Mouse (Mus musculus) embryonic stem cell, embryonic (primary cell): ENCODE data around the gene Aqp6.

Experiments
- CTCF ChIA-PET, 4 experiments: fragments of 300-600 bp in 2 of 4; fragments of 350-600 bp in 2 of 4; sonication (Branson Sonifier 250); formaldehyde crosslinking; loops; one replicate each; lab custom pipeline; 2022; ENCODE audit warnings: inconsistent platforms in 2 of 4; lab: Charles Lee
- POLR2A ChIA-PET, 4 experiments: fragments of 300-600 bp in 2 of 4; fragments of 350-600 bp in 2 of 4; sonication (Branson Sonifier 250); formaldehyde crosslinking; loops; one replicate each; lab custom pipeline; 2022; ENCODE audit warnings: antibody characterized with exemption in 4 of 4, inconsistent platforms in 1 of 4; lab: Charles Lee

The Aqp6 gene

DNA sequence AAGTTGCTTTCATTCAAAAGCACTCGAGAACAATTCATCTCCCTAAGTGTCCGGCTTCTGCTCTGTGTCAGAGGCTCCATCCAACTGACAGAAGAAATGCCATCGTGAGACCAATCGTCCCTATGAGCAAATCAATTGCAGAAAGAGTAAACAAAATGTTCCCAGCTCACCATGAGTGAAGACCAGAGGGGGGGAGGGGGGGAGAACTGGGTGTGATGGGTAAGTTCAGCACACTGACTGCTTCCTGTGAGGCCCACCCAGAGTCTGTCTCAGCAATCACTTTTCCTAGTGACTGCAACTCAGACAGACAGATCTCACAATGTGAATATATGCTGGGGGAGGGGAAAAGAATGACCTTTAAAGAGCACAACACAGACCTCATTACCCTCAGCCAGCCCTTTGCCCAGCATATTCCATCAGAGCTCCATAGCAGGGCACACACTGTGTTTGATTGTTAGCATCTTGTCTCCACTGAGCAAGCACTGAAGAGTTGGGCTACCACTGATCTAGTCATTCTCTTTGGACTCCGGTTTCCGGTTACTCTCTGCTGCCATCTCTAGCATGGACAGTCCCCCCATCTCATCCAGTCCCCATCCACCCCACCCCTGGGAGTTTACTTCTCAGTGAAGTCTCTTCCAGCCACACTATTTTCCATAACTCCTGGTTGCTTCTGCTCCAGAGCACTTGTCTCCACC, 48.0 kb downstream of the Aqp6 start:
- POLR2A ChIA-PET = interaction anchor here in 3 of 4 experiments (0.5 to 13.2 kb wide), 13 partner anchors 8 to 324 kb away, joined by 3 to 107 read pairs (median 4); partner anchors contain the start of gene Asic1 (in 1 of the 3)
- CTCF ChIA-PET = interaction anchor here in 3 of 4 experiments (0.6 to 1.2 kb wide), 5 partner anchors 9 to 44 kb away, joined by 3 to 4 read pairs (median 3); no protein-coding TSS in a partner anchor

DNA sequence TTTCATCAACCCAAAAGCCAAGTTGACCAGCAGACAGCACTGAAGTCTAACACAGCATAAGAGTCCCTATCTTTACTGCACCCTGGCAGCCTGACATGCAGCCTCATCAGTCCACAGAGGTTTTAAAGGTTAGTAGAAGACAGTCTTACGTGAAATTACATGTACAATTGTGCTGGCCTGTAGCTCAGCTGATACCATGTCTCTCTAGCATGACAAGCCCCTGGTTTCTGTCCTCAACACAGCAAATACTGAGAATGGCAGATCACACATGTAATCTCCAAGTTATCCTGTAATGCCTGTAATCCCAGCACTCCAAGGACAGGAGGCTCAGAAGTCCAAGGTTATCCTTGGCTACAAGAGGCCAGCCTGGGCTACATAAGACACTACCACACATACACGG, 49.1 kb downstream of the Aqp6 start:
- POLR2A ChIA-PET = interaction anchor here (0.6 to 13.2 kb wide), 23 partner anchors 8 to 1086 kb away, joined by 3 to 107 read pairs (median 4); partner anchors contain the start of genes Asic1 (in 1 of the 4) and Cox14 (in 1 of the 4)
- CTCF ChIA-PET = interaction anchor here in 3 of 4 experiments (0.6 to 2.7 kb wide), 3 partner anchors 19 to 224 kb away, joined by 3 to 11 read pairs (median 4); no protein-coding TSS in a partner anchor

DNA sequence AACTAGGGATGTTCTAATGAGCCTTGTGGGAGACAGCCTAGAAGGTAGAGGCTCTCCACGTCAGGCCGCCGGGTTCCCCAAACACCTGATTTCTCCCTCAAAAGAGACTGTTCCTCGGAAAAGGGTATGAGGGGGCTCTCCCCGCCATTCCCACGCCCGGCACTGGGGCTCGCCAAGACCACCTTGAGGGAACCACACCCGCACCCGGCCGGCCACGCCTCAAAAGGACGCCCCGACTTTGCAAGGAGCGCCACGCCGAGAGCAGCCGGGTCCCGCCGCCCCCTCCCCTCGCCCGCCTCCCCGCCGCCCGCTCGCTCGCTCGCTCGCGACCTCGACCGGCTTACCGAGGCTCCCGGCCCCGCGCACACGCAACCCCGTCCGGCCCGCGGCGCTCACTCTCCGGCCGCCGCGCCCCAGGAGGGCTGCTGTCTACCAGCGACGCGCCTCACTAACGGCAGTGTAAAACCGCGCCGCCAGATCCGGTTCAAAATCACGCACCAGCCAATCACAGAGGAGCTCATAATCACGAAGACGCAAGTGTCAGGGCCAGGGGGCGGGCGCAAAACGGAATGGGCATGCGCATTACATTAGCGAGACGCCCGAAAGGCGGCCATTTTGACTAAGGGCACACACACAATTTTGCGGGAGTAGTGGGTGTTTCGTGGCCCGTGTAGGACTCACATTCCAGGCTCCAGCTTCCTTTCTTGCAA, 50.1 kb downstream of the Aqp6 start, which contains the start of gene Racgap1:
Racgap1 (minus strand) TSS at position 494 of the 710 bp plus-strand sequence.
- POLR2A ChIA-PET = interaction anchor here (0.6 to 13.2 kb wide), 77 partner anchors 9 to 1150 kb away, joined by 3 to 107 read pairs (median 4); partner anchors contain the start of genes Cox14 (in 2 of the 4), Asic1 (in 1 of the 4), Bcdin3d (in 1 of the 4) and Dazap2 (in 1 of the 4)
- CTCF ChIA-PET = interaction anchor here (0.6 to 4.1 kb wide), 26 partner anchors 9 to 602 kb away, joined by 3 to 20 read pairs (median 4); partner anchors contain the start of genes Cox14 (in 2 of the 4), Asic1 (in 1 of the 4) and Gm17349 (in 1 of the 4)

DNA sequence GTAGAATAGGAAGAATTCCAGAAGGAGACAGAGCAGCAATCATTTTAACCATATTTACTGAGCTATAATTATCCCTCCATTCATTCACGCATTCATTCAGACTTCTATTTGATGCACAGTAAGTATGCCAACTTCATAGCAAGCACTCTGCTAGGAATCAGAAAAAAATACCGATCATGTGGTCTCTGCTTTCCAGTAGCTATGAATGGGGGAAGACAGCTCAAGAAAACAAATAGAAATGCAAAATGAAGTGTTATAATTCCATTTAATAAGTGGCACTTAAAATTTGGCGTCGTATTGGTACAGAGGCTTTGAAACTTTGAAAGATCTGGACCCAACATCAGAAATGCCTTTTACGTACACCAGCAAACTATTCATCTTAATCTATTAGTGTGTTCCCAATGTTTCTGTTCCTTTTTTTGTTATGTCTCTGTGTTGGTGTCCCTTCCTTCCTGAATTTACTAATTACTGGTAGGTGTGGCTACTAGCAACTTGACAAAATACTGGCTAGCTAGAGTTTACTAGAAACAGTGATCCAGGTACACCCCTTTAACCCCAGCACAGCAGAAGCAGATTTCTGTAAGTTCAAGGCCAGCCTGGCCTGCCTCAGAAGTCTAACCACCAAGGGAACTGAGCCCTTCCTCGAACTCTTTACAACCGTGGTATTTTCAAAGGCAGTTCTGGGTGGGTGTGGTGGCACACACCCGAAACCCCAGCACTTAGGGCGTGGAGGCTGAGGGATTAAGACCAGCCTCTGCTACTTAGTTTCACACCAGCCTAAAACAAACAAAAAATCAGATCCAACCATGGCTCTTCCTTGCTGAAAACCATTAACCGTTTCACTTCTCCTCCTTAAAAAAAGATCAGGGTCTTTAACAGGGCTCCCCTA, 51.0 kb downstream of the Aqp6 start:
- CTCF ChIA-PET = interaction anchor here (0.6 to 4.1 kb wide), 24 partner anchors 10 to 723 kb away, joined by 3 to 20 read pairs (median 4); partner anchors contain the start of genes Cox14 (in 2 of the 4), Asic1 (in 1 of the 4) and Gm17349 (in 1 of the 4)
- POLR2A ChIA-PET = interaction anchor here (0.6 to 13.2 kb wide), 73 partner anchors 8 to 1149 kb away, joined by 3 to 107 read pairs (median 4); partner anchors contain the start of genes Cox14 (in 2 of the 4), Asic1 (in 1 of the 4), Bcdin3d (in 1 of the 4) and Dazap2 (in 1 of the 4)

DNA sequence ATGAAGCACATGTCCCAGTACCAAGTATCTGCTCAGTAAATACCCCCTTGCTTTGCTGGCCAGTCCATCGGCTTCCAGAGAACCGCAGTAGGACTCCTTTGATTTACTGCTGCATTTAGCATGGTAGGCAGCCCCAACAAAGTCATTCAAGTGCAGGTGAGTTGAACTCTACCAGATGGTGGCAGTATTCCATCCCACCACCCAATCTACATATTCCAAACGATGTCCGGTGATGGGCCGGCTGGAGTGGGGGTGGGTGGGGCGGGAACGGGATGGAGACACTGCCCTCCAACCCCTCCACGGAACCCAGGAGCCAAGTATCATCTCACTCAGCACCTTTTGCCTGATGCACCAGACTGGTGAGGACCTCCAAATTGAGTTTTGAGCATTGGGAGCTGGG, 52.1 kb downstream of the Aqp6 start:
- POLR2A ChIA-PET = interaction anchor here (0.8 to 13.2 kb wide), 25 partner anchors 8 to 222 kb away, joined by 3 to 107 read pairs (median 5); partner anchors contain the start of genes Asic1 (in 1 of the 4), Bcdin3d (in 1 of the 4), Cox14 (in 1 of the 4) and Lima1 (in 1 of the 4)
- CTCF ChIA-PET = interaction anchor here in 3 of 4 experiments (0.5 to 4.1 kb wide), 19 partner anchors 8 to 597 kb away, joined by 3 to 14 read pairs (median 4); partner anchors contain the start of genes Cox14 (in 2 of the 3) and Dip2b (in 1 of the 3)

DNA sequence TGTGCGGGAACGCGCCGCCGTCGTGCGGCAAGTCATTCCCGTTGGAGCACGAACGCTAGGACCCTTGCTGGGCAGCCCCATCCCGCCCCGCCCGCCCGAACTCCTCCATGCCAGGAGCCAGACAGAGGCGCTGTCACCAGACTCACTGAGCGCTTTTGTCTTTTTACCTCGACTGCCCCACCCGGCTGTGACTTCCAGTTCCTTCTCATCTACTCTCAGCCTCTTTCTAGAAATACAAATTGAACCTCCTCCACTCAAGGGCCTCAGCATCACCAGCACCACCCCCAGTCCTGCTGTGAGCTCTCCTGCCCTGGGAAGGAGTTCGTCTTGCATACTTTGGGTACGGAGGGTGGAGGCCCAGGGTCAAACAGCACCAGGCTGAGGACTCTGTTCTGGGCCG, 52.7 kb downstream of the Aqp6 start:
- CTCF ChIA-PET = interaction anchor here in 3 of 4 experiments (0.5 to 4.1 kb wide), 21 partner anchors 9 to 598 kb away, joined by 3 to 14 read pairs (median 4); partner anchors contain the start of genes Cox14 (in 2 of the 3) and Dip2b (in 1 of the 3)
- POLR2A ChIA-PET = interaction anchor here (0.5 to 13.2 kb wide), 33 partner anchors 8 to 555 kb away, joined by 3 to 107 read pairs (median 4); partner anchors contain the start of genes Aqp5 (in 1 of the 4), Asic1 (in 1 of the 4), Bcdin3d (in 1 of the 4) and Cox14 (in 1 of the 4)
